Mouse (Mus musculus): ENCODE results near the gene Zfp68. TPM values are rescaled to one million over a fixed set of nuclear protein-coding genes. Genes with fewer than 3 reads are reported as not detected.

Gene Zfp68
- 43.7 and 52.4 TPM in 2 replicates for polyA plus RNA-seq (2014; fragmentation: Nextera tagmentation; extraction: Ambion mirVana)

- Histone ChIP-seq H3K27ac (ENCODE audit: low read depth, low read length) (peak within 1 kb of the TSS; percentile 97), H3K9me3 (replicated peaks; ENCODE audit: control insufficient read depth, low read length) (peaks cover 5% of the 10 kb centered on the region), H3K9ac (ENCODE audit: low read depth, low read length) (peak within 1 kb of the TSS; percentile 99), H3K36me3 (ENCODE audit: control insufficient read depth, insufficient read depth, low read length) (peaks cover 30% of the 10 kb centered on the region), H3K4me2 (peak within 1 kb of the TSS; percentile 57), H3K4me3 (ENCODE audit: low read depth, low read length) (peak within 1 kb of the TSS; percentile 86), H3K4me1 (ENCODE audit: control insufficient read depth, insufficient read depth, low read length) (peaks cover 9% of the 10 kb centered on the region), H3K27me3 (ENCODE audit: control insufficient read depth, insufficient read depth, low read length) (no peaks in the 10 kb centered on the region)
- WGBS (ENCODE audit: insufficient replicate concordance), result under 1% methylated on average over 43 of the region's 43 CpGs
- peak; percentile 96 for ATAC-seq (replicated peaks; ENCODE audit: insufficient number of reproducible peaks, low FRiP score, low TSS enrichment)
Observed at GRCm38 (mm10) chr5:138619211-138620128, at the start of gene Zfp68. TSS of gene Zfp68 (minus strand) at chr5:138619761.

- 20% methylated on average over 5 of the region's 5 CpGs for WGBS (ENCODE audit: insufficient replicate concordance)
- Histone ChIP-seq H3K4me2 (no peak overlapping the region), H3K36me3 (ENCODE audit: control insufficient read depth, insufficient read depth, low read length) (no peaks in the 10 kb centered on the region), H3K9ac (ENCODE audit: low read depth, low read length) (no peak overlapping the region), H3K27me3 (ENCODE audit: control insufficient read depth, insufficient read depth, low read length) (no peaks in the 10 kb centered on the region), H3K4me1 (ENCODE audit: control insufficient read depth, insufficient read depth, low read length) (no peaks in the 10 kb centered on the region), H3K9me3 (replicated peaks; ENCODE audit: control insufficient read depth, low read length) (no peaks in the 10 kb centered on the region), H3K4me3 (ENCODE audit: low read depth, low read length) (no peak overlapping the region), H3K27ac (ENCODE audit: low read depth, low read length) (no peak overlapping the region)
- ATAC-seq (replicated peaks; ENCODE audit: insufficient number of reproducible peaks, low FRiP score, low TSS enrichment), result no peak
Observed at GRCm38 (mm10) chr5:138658922-138659321, 39.4 kb upstream of the Zfp68 start.

- H3K4me1 ChIP-seq (ENCODE audit: control insufficient read depth, insufficient read depth, low read length), result no peaks in the 10 kb centered on the region
- no peak overlapping the region for H3K4me3 ChIP-seq (ENCODE audit: low read depth, low read length)
- no peak overlapping the region for H3K4me2 ChIP-seq
- ATAC-seq (replicated peaks; ENCODE audit: insufficient number of reproducible peaks, low FRiP score, low TSS enrichment), result peak; percentile 35; the same call in 1 of the 2 replicates
- H3K9ac ChIP-seq (ENCODE audit: low read depth, low read length), result no peak overlapping the region
- no peaks in the 10 kb centered on the region for H3K9me3 ChIP-seq (replicated peaks; ENCODE audit: control insufficient read depth, low read length)
- H3K27ac ChIP-seq (ENCODE audit: low read depth, low read length), result no peak overlapping the region
- H3K36me3 ChIP-seq (ENCODE audit: control insufficient read depth, insufficient read depth, low read length), result no peaks in the 10 kb centered on the region
- no peaks in the 10 kb centered on the region for H3K27me3 ChIP-seq (ENCODE audit: control insufficient read depth, insufficient read depth, low read length)
- WGBS (ENCODE audit: insufficient replicate concordance), result 32% methylated on average over 6 of the region's 6 CpGs
Observed at GRCm38 (mm10) chr5:138657854-138658253, 38.3 kb upstream of the Zfp68 start.

GRCm38 (mm10) chr5:138657407-138657806, 37.8 kb upstream of the Zfp68 start:
- no peaks in the 10 kb centered on the region for H3K9me3 ChIP-seq (replicated peaks; ENCODE audit: control insufficient read depth, low read length)
- H3K4me2 ChIP-seq, result no peak overlapping the region
- H3K4me3 ChIP-seq (ENCODE audit: low read depth, low read length), result no peak overlapping the region
- ATAC-seq (replicated peaks; ENCODE audit: insufficient number of reproducible peaks, low FRiP score, low TSS enrichment), result 0 out of 2 replicates have a peak, but pooled peaks have one; percentile 39
- no peak overlapping the region for H3K9ac ChIP-seq (ENCODE audit: low read depth, low read length)
- no peaks in the 10 kb centered on the region for H3K4me1 ChIP-seq (ENCODE audit: control insufficient read depth, insufficient read depth, low read length)
- no peaks in the 10 kb centered on the region for H3K36me3 ChIP-seq (ENCODE audit: control insufficient read depth, insufficient read depth, low read length)
- H3K27me3 ChIP-seq (ENCODE audit: control insufficient read depth, insufficient read depth, low read length), result no peaks in the 10 kb centered on the region
- no peak overlapping the region for H3K27ac ChIP-seq (ENCODE audit: low read depth, low read length)
- 87% methylated on average over 3 of the region's 3 CpGs for WGBS (ENCODE audit: insufficient replicate concordance)

- Histone ChIP-seq H3K36me3 (ENCODE audit: control insufficient read depth, insufficient read depth, low read length) (no peaks in the 10 kb centered on the region), H3K27me3 (ENCODE audit: control insufficient read depth, insufficient read depth, low read length) (no peaks in the 10 kb centered on the region), H3K27ac (ENCODE audit: low read depth, low read length) (no peak overlapping the region), H3K4me3 (ENCODE audit: low read depth, low read length) (no peak overlapping the region), H3K9me3 (replicated peaks; ENCODE audit: control insufficient read depth, low read length) (no peaks in the 10 kb centered on the region), H3K9ac (ENCODE audit: low read depth, low read length) (no peak overlapping the region), H3K4me2 (no peak overlapping the region), H3K4me1 (ENCODE audit: control insufficient read depth, insufficient read depth, low read length) (no peaks in the 10 kb centered on the region)
- ATAC-seq (replicated peaks; ENCODE audit: insufficient number of reproducible peaks, low FRiP score, low TSS enrichment), result peak; percentile 55; the same call in 1 of the 2 replicates
- WGBS (ENCODE audit: insufficient replicate concordance), result 19% methylated on average over 2 of the region's 2 CpGs
Observed at GRCm38 (mm10) chr5:138656477-138657156, 37.1 kb upstream of the Zfp68 start.

GRCm38 (mm10) chr5:138652911-138653310, 33.4 kb upstream of the Zfp68 start:
- no peak for ATAC-seq (replicated peaks; ENCODE audit: insufficient number of reproducible peaks, low FRiP score, low TSS enrichment)
- H3K4me2 ChIP-seq, result no peak overlapping the region
- peaks cover 4% of the 10 kb centered on the region; the same call in 1 of the 2 replicates for H3K36me3 ChIP-seq (ENCODE audit: control insufficient read depth, insufficient read depth, low read length)
- H3K4me1 ChIP-seq (ENCODE audit: control insufficient read depth, insufficient read depth, low read length), result no peaks in the 10 kb centered on the region
- H3K27ac ChIP-seq (ENCODE audit: low read depth, low read length), result no peak overlapping the region
- no peak overlapping the region for H3K4me3 ChIP-seq (ENCODE audit: low read depth, low read length)
- no peak overlapping the region for H3K9ac ChIP-seq (ENCODE audit: low read depth, low read length)
- H3K9me3 ChIP-seq (replicated peaks; ENCODE audit: control insufficient read depth, low read length), result no peaks in the 10 kb centered on the region
- 86% methylated on average over 1 of the region's 1 CpGs for WGBS (ENCODE audit: insufficient replicate concordance)
- H3K27me3 ChIP-seq (ENCODE audit: control insufficient read depth, insufficient read depth, low read length), result no peaks in the 10 kb centered on the region

GRCm38 (mm10) chr5:138641761-138642160, 22.2 kb upstream of the Zfp68 start:
- no peak for ATAC-seq (replicated peaks; ENCODE audit: insufficient number of reproducible peaks, low FRiP score, low TSS enrichment)
- 86% methylated on average over 3 of the region's 3 CpGs for WGBS (ENCODE audit: insufficient replicate concordance)
- H3K27me3 ChIP-seq (ENCODE audit: control insufficient read depth, insufficient read depth, low read length), result no peaks in the 10 kb centered on the region
- H3K4me1 ChIP-seq (ENCODE audit: control insufficient read depth, insufficient read depth, low read length), result no peaks in the 10 kb centered on the region
- H3K9ac ChIP-seq (ENCODE audit: low read depth, low read length), result no peak overlapping the region
- H3K4me2 ChIP-seq, result no peak overlapping the region
- no peak overlapping the region for H3K4me3 ChIP-seq (ENCODE audit: low read depth, low read length)
- no peaks in the 10 kb centered on the region for H3K9me3 ChIP-seq (replicated peaks; ENCODE audit: control insufficient read depth, low read length)
- peaks cover 14% of the 10 kb centered on the region for H3K36me3 ChIP-seq (ENCODE audit: control insufficient read depth, insufficient read depth, low read length)
- no peak overlapping the region for H3K27ac ChIP-seq (ENCODE audit: low read depth, low read length)

- H3K27ac ChIP-seq (ENCODE audit: low read depth, low read length), result no peak overlapping the region
- no peak overlapping the region for H3K4me2 ChIP-seq
- H3K4me1 ChIP-seq (ENCODE audit: control insufficient read depth, insufficient read depth, low read length), result no peaks in the 10 kb centered on the region
- H3K9me3 ChIP-seq (replicated peaks; ENCODE audit: control insufficient read depth, low read length), result no peaks in the 10 kb centered on the region
- peaks cover 12% of the 10 kb centered on the region; the same call in 1 of the 2 replicates for H3K36me3 ChIP-seq (ENCODE audit: control insufficient read depth, insufficient read depth, low read length)
- 87% methylated on average over 3 of the region's 3 CpGs for WGBS (ENCODE audit: insufficient replicate concordance)
- H3K4me3 ChIP-seq (ENCODE audit: low read depth, low read length), result no peak overlapping the region
- H3K9ac ChIP-seq (ENCODE audit: low read depth, low read length), result no peak overlapping the region
- H3K27me3 ChIP-seq (ENCODE audit: control insufficient read depth, insufficient read depth, low read length), result no peaks in the 10 kb centered on the region
- ATAC-seq (replicated peaks; ENCODE audit: insufficient number of reproducible peaks, low FRiP score, low TSS enrichment), result no peak
Observed at GRCm38 (mm10) chr5:138641081-138641480, 21.5 kb upstream of the Zfp68 start.

Data from heart, embryonic 11.5 days (tissue).